Mouse (Mus musculus) left cerebral cortex, postnatal 25 days (tissue): ENCODE measurements around the gene Olfr1259. TPM values are rescaled to one million over a fixed set of nuclear protein-coding genes. Genes with fewer than 3 reads are reported as not detected.
"Not testable (repeated sequence)": the region's sequence is repeated elsewhere in the genome, so short reads cannot be mapped to it uniquely, and the experiment has no call there.

ENCODE experiments used
- DNase-seq, 2 experiments: peaks; one replicate each; pipeline ENCODE4 v3.0.0; 2022; ENCODE audit warnings: low spot score in 2 of 2, mixed read lengths in 1 of 2
- intact Hi-C: fragments of 180-260 bp; cut with DNase I; formaldehyde crosslinking; loops from one replicate; pipeline ENCODE4 v1.15.1; 2025
- total RNA-seq, 2 experiments: library from RNA; stranded (reverse); gene quantifications; 2 replicates each; pipeline ENCODE4 v1.2.3; 2021

Gene Olfr1259
- not detected for total RNA-seq

- intact Hi-C loops = no loop called here
- DNase-seq = no peak
Measured at GRCm38 (mm10) chr2:89948564-89948963, at the start of gene Olfr1259. Olfr1259 (minus strand) TSS chr2:89948664.

- intact Hi-C loops = no loop called here
- DNase-seq = no peak
Measured at GRCm38 (mm10) chr2:89990921-89991320, 42.5 kb upstream of the Olfr1259 start, which contains the start of gene Olfr1261. Olfr1261 (plus strand) TSS chr2:89991221.

GRCm38 (mm10) chr2:89977709-89978108 lies 29.2 kb upstream of the Olfr1259 start:
- intact Hi-C loops = no loop called here
- DNase-seq = no peak

- DNase-seq = peak; percentile 9 to 20
- intact Hi-C loops = no loop called here
Measured at GRCm38 (mm10) chr2:89974184-89974583, 25.7 kb upstream of the Olfr1259 start, which contains the start of gene Olfr1260. Olfr1260 (plus strand) TSS chr2:89974340.

GRCm38 (mm10) chr2:89927009-89927408 lies 21.5 kb downstream of the Olfr1259 start, which contains the start of gene Olfr1258:
Olfr1258 (plus strand) TSS chr2:89927309.
- intact Hi-C loops = no loop called here
- no peak for DNase-seq

- intact Hi-C loops, DNase-seq: not testable (repeated sequence)
Measured at GRCm38 (mm10) chr2:89912616-89913015, 35.8 kb downstream of the Olfr1259 start.

Other genes starting within 250 kb of the Olfr1259 start
- not detected for gene Olfr1252, start 223.7 kb downstream of the Olfr1259 start, total RNA-seq
- not detected for gene Olfr1253, start 191.6 kb downstream of the Olfr1259 start, total RNA-seq
- not detected for gene Olfr1254, start 155.0 kb downstream of the Olfr1259 start, total RNA-seq
- gene Olfr1255, start 136.6 kb downstream of the Olfr1259 start, total RNA-seq = not detected
- gene Olfr1256, start 107.1 kb downstream of the Olfr1259 start, total RNA-seq = under 1 TPM in 1 of 2 experiments, not detected in 1; 0.05 TPM
- gene Olfr48, start 100.5 kb downstream of the Olfr1259 start, total RNA-seq = not detected
- not detected for gene Olfr1257, start 70.2 kb downstream of the Olfr1259 start, total RNA-seq
- gene Olfr1258, start 21.4 kb downstream of the Olfr1259 start, total RNA-seq = not detected
- gene Olfr1260, start 25.7 kb upstream of the Olfr1259 start, total RNA-seq = not detected
- gene Olfr1261, start 42.6 kb upstream of the Olfr1259 start, total RNA-seq = not detected
- gene Olfr1262, start 51.5 kb upstream of the Olfr1259 start, total RNA-seq = not detected
- not detected for gene Olfr1263, start 63.5 kb upstream of the Olfr1259 start, total RNA-seq
- not detected for gene Olfr1264, start 76.9 kb upstream of the Olfr1259 start, total RNA-seq
- not detected for gene Olfr1265, start 86.7 kb upstream of the Olfr1259 start, total RNA-seq
- not detected for gene Olfr140, start 114.9 kb upstream of the Olfr1259 start, total RNA-seq
- not detected for gene Olfr1269, start 172.7 kb upstream of the Olfr1259 start, total RNA-seq
- gene Olfr32, start 193.6 kb upstream of the Olfr1259 start, total RNA-seq = not detected
- not detected for gene Olfr1270, start 204.4 kb upstream of the Olfr1259 start, total RNA-seq